8 mouse cellular contexts compared by ENCODE assay signal in genomic region chr11:8624179-8624886, GRCm38 (mm10). TPM values are rescaled to one million over a fixed set of nuclear protein-coding genes. Genes with fewer than 3 reads are reported as not detected.
DNase-seq lines count a peak whose midpoint lies in the region; ATAC-seq and TF ChIP-seq lines count a peak whose summit lies in the region.

No protein-coding gene starts in this region.

- H3K4me2 ChIP-seq in embryonic facial prominence, embryonic 14.5 days (ENCODE audit: low read depth, low read length), result peak overlapping the region; percentile 97
- H3K4me2 ChIP-seq in heart, embryonic 15.5 days, result peak overlapping the region; percentile 99
- H3K4me2 ChIP-seq in lung, embryonic 16.5 days (ENCODE audit: low read depth, low read length), result peak overlapping the region; percentile 100

- H3K9ac ChIP-seq in embryonic facial prominence, embryonic 14.5 days (ENCODE audit: low read depth, low read length), result peak overlapping the region; percentile 95
- H3K9ac ChIP-seq in heart, embryonic 15.5 days, result peak overlapping the region; percentile 72
- peak overlapping the region; percentile 78 for H3K9ac ChIP-seq in lung, embryonic 16.5 days (ENCODE audit: low read length)

- no peak for TF ChIP-seq CTCF in spleen, adult 2 months (IDR thresholded peaks at IDR 0.05; ENCODE audit: extremely low read depth, insufficient read depth, insufficient read length, insufficient replicate concordance)

- DNase-seq in spleen, adult 2 months (ENCODE audit: low read depth in 1 of 2, low spot score in 2 of 2), result no peak
- DNase-seq in spleen, postnatal 14 days (ENCODE audit: low spot score in 2 of 2), result no peak
- peak; percentile 93 for DNase-seq in embryonic facial prominence, embryonic 14.5 days (ENCODE audit: low spot score)
- DNase-seq in layer of hippocampus, adult 8-10 months (ENCODE audit: low spot score in 2 of 2), result peak; percentile 34 to 44
- peak; percentile 35 for DNase-seq in right cerebral cortex, adult 18-20 months
- DNase-seq in cerebellum, adult 18-20 months, result no peak

- TF ChIP-seq POLR2A in spleen, adult 2 months (IDR thresholded peaks at IDR 0.05; ENCODE audit: low read depth, low read length), result no peak

- peak overlapping the region; percentile 69 for H3K27ac ChIP-seq in spleen, adult 2 months (ENCODE audit: insufficient read depth, low read length)
- peak overlapping the region; percentile 97 for H3K27ac ChIP-seq in embryonic facial prominence, embryonic 14.5 days (replicated peaks; ENCODE audit: low read depth, low read length)
- peak overlapping the region; percentile 66 for H3K27ac ChIP-seq in heart, embryonic 15.5 days
- H3K27ac ChIP-seq in lung, embryonic 16.5 days (ENCODE audit: low read length), result peak overlapping the region; percentile 45

- H3K4me1 ChIP-seq in spleen, adult 2 months (ENCODE audit: control insufficient read depth, insufficient read depth, insufficient read length), result peaks cover 12% of the 10 kb centered on the region
- peaks cover 37% of the 10 kb centered on the region for H3K4me1 ChIP-seq in embryonic facial prominence, embryonic 14.5 days (ENCODE audit: control insufficient read depth, insufficient read depth, low read length)
- H3K4me1 ChIP-seq in heart, embryonic 15.5 days (replicated peaks), result peaks cover 41% of the 10 kb centered on the region
- H3K4me1 ChIP-seq in lung, embryonic 16.5 days (replicated peaks; ENCODE audit: control insufficient read depth, insufficient read depth, low read length), result peaks cover 37% of the 10 kb centered on the region

- WGBS in spleen, adult 2 months, result 2% methylated on average over 74 of the region's 74 CpGs
- 0% methylated on average over 21 of the region's 74 CpGs for whole genome bisulfite sequencing in embryonic facial prominence, embryonic 14.5 days
- under 1% methylated on average over 74 of the region's 74 CpGs for WGBS in heart, embryonic 15.5 days
- 1% methylated on average over 73 of the region's 74 CpGs for WGBS in lung, embryonic 16.5 days

- no peaks in the 10 kb centered on the region for H3K9me3 ChIP-seq in embryonic facial prominence, embryonic 14.5 days (ENCODE audit: control insufficient read depth, low read length)
- H3K9me3 ChIP-seq in heart, embryonic 15.5 days (replicated peaks), result no peaks in the 10 kb centered on the region
- no peaks in the 10 kb centered on the region for H3K9me3 ChIP-seq in lung, embryonic 16.5 days (ENCODE audit: control insufficient read depth, low read length)

- H3K27me3 ChIP-seq in spleen, adult 2 months (ENCODE audit: control insufficient read depth, insufficient read depth, low read length), result peaks cover 8% of the 10 kb centered on the region
- H3K27me3 ChIP-seq in embryonic facial prominence, embryonic 14.5 days (replicated peaks; ENCODE audit: control insufficient read depth, insufficient read depth, low read length), result no peaks in the 10 kb centered on the region
- no peaks in the 10 kb centered on the region for H3K27me3 ChIP-seq in heart, embryonic 15.5 days
- H3K27me3 ChIP-seq in lung, embryonic 16.5 days (ENCODE audit: control insufficient read depth, insufficient read depth, low read depth, low read length), result no peaks in the 10 kb centered on the region

- H3K4me3 ChIP-seq in spleen, adult 2 months (ENCODE audit: extremely low read depth, insufficient read depth, insufficient read length), result peak overlapping the region; percentile 49
- H3K4me3 ChIP-seq in embryonic facial prominence, embryonic 14.5 days (ENCODE audit: low read depth, low read length), result peak overlapping the region; percentile 86
- peak overlapping the region; percentile 67 for H3K4me3 ChIP-seq in heart, embryonic 15.5 days
- H3K4me3 ChIP-seq in lung, embryonic 16.5 days (ENCODE audit: low read length), result peak overlapping the region; percentile 69

- peak; percentile 90 for ATAC-seq in embryonic facial prominence, embryonic 14.5 days (ENCODE audit: low read depth)
- peak; percentile 45 for ATAC-seq in heart, embryonic 15.5 days (replicated peaks; ENCODE audit: insufficient number of reproducible peaks, insufficient read depth, low FRiP score, low read depth)
- peak; percentile 79 for ATAC-seq in lung, embryonic 16.5 days (ENCODE audit: low read depth)

- H3K36me3 ChIP-seq in spleen, adult 2 months (ENCODE audit: control insufficient read depth, insufficient read depth, low read length), result no peaks in the 10 kb centered on the region
- no peaks in the 10 kb centered on the region for H3K36me3 ChIP-seq in embryonic facial prominence, embryonic 14.5 days (ENCODE audit: control insufficient read depth, insufficient read depth, low read length)
- H3K36me3 ChIP-seq in heart, embryonic 15.5 days, result no peaks in the 10 kb centered on the region
- no peaks in the 10 kb centered on the region for H3K36me3 ChIP-seq in lung, embryonic 16.5 days (ENCODE audit: control insufficient read depth, insufficient read depth, low read length)

RNA-seq across cellular contexts. Expression of gene Tns3, which starts 40.0 kb away (rescaled TPM):
- 39.4 and 39.7 TPM in 2 replicates for polyA plus RNA-seq in spleen, adult 2 months (2012; rRNA removed)
- 19.3 and 20.5 TPM in 2 replicates for polyA plus RNA-seq in embryonic facial prominence, embryonic 14.5 days (2014; fragmentation: Nextera tagmentation; extraction: Ambion mirVana)
- polyA plus RNA-seq in heart, embryonic 15.5 days (2015; fragmentation: Nextera tagmentation; extraction: Ambion mirVana), result 16.4 and 22.9 TPM in 2 replicates
- 10 to 100 TPM; 50.9 to 62.2 (median 57.3) TPM for total RNA-seq in layer of hippocampus, adult 8-10 months (2022)
- 54.2 and 58.1 TPM in 2 replicates for polyA plus RNA-seq in lung, embryonic 16.5 days (2015; fragmentation: Nextera tagmentation; extraction: Ambion mirVana)

Comparison
In these comparisons a context has a peak if more than half of its experiments do, and no peak if none do; other contexts are left out.
1. DNase-seq: peak in embryonic facial prominence, embryonic 14.5 days (single experiment), layer of hippocampus, adult 8-10 months (2 of 2) and right cerebral cortex, adult 18-20 months (single experiment); none in spleen, adult 2 months (0 of 2), spleen, postnatal 14 days (0 of 2) and cerebellum, adult 18-20 months (0 of 2).
2. H3K27ac ChIP-seq: peak in every context shown above with its lines; median percentile 97 in embryonic facial prominence, embryonic 14.5 days; 69 in spleen, adult 2 months; 66 in heart, embryonic 15.5 days; 45 in lung, embryonic 16.5 days.
3. Peak in every context shown above with its lines, with median percentiles within 50 percentile points of each other: H3K4me3 ChIP-seq, ATAC-seq, H3K4me2 ChIP-seq and H3K9ac ChIP-seq.